Mouse (Mus musculus) embryonic facial prominence, embryonic 14.5 days (tissue): ENCODE measurements around the gene Npnt. TPM values are rescaled to one million over a fixed set of nuclear protein-coding genes. Genes with fewer than 3 reads are reported as not detected.

ENCODE experiments used
- ATAC-seq: fragments of 200-750 bp; cut with Nextera tagmentation; 2 replicates; pipeline ENCODE4 v1.8.0; 2017; ENCODE audit warnings: low read depth, moderate number of reproducible peaks, moderate TSS enrichment
- DNase-seq: peaks from one replicate; pipeline ENCODE4 v3.0.0-alpha.2; 2015; ENCODE audit warnings: low spot score
- H3K27ac ChIP-seq: fragments of 300-500 bp; sonication (generic); replicated peaks from 2 replicates; pipeline ENCODE4 v1.5.1; 2014; ENCODE audit warnings: low read depth, mild to moderate bottlenecking, low read length, moderate library complexity
- H3K27me3 ChIP-seq: fragments of 300-500 bp; sonication (generic); replicated peaks from 2 replicates; pipeline ENCODE4 v1.6.1; 2014; ENCODE audit warnings: low read length; ENCODE audit not compliant: control insufficient read depth, insufficient read depth
- H3K36me3 ChIP-seq: fragments of 300-500 bp; sonication (generic); 2 replicates; pipeline ENCODE4 v1.6.1; 2014; ENCODE audit warnings: low read length, mixed read lengths; ENCODE audit not compliant: control insufficient read depth, insufficient read depth
- H3K4me1 ChIP-seq: fragments of 300-500 bp; sonication (generic); 2 replicates; pipeline ENCODE4 v1.6.1; 2014; ENCODE audit warnings: antibody characterized with exemption, low read length; ENCODE audit not compliant: control insufficient read depth, insufficient read depth
- H3K4me2 ChIP-seq: fragments of 300-500 bp; sonication (generic); 2 replicates; pipeline ENCODE4 v1.6.1; 2014; ENCODE audit warnings: low read depth, mild to moderate bottlenecking, low read length, moderate library complexity, mixed read lengths
- H3K4me3 ChIP-seq: fragments of 300-500 bp; sonication (generic); 2 replicates; pipeline ENCODE4 v1.5.1; 2014; ENCODE audit warnings: low read depth, mild to moderate bottlenecking, low read length
- H3K9ac ChIP-seq: fragments of 300-500 bp; sonication (generic); 2 replicates; pipeline ENCODE4 v1.6.1; 2014; ENCODE audit warnings: low read depth, mild to moderate bottlenecking, low read length, moderate library complexity, mixed read lengths
- H3K9me3 ChIP-seq: fragments of 300-500 bp; sonication (generic); 2 replicates; pipeline ENCODE4 v1.6.1; 2016; ENCODE audit warnings: low read length; ENCODE audit not compliant: control insufficient read depth
- WGBS: fragments of 180-500 bp; shearing (Covaris S2); extraction: QIAGEN DNeasy Blood & Tissue Kit; methylation state at CpG from one replicate; pipeline ENCODE4 v1.1.7; 2014; 5-methylcytosine and 5-hydroxymethylcytosine counted together
- polyA plus RNA-seq: library from polyadenylated mRNA; unstranded; fragments of >200 nt; fragmentation: Nextera tagmentation; extraction: Ambion mirVana; gene quantifications from 2 replicates; pipeline ENCODE4 v1.2.1, GENCODE M21; 2014

The Npnt gene
- polyA plus RNA-seq, 1 experiment from 2014 or later: 90.3 TPM

GRCm38 (mm10) chr3:132966255-132966654, 16.2 kb upstream of the Npnt start:
- Histone ChIP-seq H3K36me3 (no peaks in the 10 kb centered on the region), H3K9ac (no peak overlapping the region), H3K4me3 (no peak overlapping the region), H3K4me2 (no peak overlapping the region), H3K9me3 (no peaks in the 10 kb centered on the region), H3K27me3 (no peaks in the 10 kb centered on the region), H3K4me1 (no peaks in the 10 kb centered on the region), H3K27ac (no peak overlapping the region)
- 70% methylated on average over 5 of the region's 5 CpGs for WGBS
- ATAC-seq (no peak), DNase-seq (no peak)

- H3K27ac ChIP-seq: no peak overlapping the region
- H3K9ac ChIP-seq: no peak overlapping the region
- ATAC-seq: no peak
- no peak for DNase-seq
- H3K4me3 ChIP-seq: no peak overlapping the region
- H3K27me3 ChIP-seq: no peaks in the 10 kb centered on the region
- no peaks in the 10 kb centered on the region for H3K36me3 ChIP-seq
- no peaks in the 10 kb centered on the region for H3K9me3 ChIP-seq
- 70% methylated on average over 9 of the region's 9 CpGs for WGBS
- H3K4me1 ChIP-seq: no peaks in the 10 kb centered on the region
- H3K4me2 ChIP-seq: no peak overlapping the region
Observed at GRCm38 (mm10) chr3:132964715-132965507, 14.8 kb upstream of the Npnt start.

GRCm38 (mm10) chr3:132962631-132963361, 12.7 kb upstream of the Npnt start:
- H3K36me3 ChIP-seq: no peaks in the 10 kb centered on the region
- ATAC-seq: no peak
- H3K27ac ChIP-seq: no peak overlapping the region
- H3K9me3 ChIP-seq: no peaks in the 10 kb centered on the region
- H3K4me1 ChIP-seq: no peaks in the 10 kb centered on the region
- H3K27me3 ChIP-seq: no peaks in the 10 kb centered on the region
- no peak overlapping the region for H3K4me2 ChIP-seq
- no peak overlapping the region for H3K4me3 ChIP-seq
- no peak for DNase-seq
- 82% methylated on average over 7 of the region's 7 CpGs for WGBS
- H3K9ac ChIP-seq: no peak overlapping the region

DNA sequence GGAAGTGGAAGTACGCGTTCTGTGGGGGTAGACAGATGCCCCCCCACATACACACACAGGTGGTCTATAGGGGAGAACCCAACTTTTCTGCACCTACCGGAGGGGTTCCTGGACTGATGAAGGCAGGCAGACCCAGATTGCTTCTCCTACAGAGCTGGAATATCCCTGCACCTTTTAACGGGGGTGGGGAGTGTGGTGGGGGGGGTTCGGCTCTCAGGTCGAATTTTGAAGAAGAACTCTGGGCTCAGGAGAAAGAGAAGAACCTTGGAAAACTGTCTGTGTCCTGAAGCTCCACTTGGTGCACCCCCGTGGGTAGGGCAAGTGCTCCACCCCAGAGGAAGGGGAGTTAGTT, 414 bp upstream of the Npnt start:
- Histone ChIP-seq H3K9ac (peak overlapping the region; percentile 76), H3K9me3 (no peaks in the 10 kb centered on the region), H3K4me1 (no peaks in the 10 kb centered on the region; the same call in 1 of the 2 replicates), H3K36me3 (peaks cover 6% of the 10 kb centered on the region; the same call in 1 of the 2 replicates), H3K4me3 (peak overlapping the region; percentile 81), H3K27me3 (no peaks in the 10 kb centered on the region), H3K27ac (no peak overlapping the region), H3K4me2 (peak overlapping the region; percentile 99)
- DNase-seq: no peak
- 3% methylated on average over 7 of the region's 7 CpGs for WGBS
- peak; percentile 28; the same call in 1 of the 2 replicates for ATAC-seq

DNA sequence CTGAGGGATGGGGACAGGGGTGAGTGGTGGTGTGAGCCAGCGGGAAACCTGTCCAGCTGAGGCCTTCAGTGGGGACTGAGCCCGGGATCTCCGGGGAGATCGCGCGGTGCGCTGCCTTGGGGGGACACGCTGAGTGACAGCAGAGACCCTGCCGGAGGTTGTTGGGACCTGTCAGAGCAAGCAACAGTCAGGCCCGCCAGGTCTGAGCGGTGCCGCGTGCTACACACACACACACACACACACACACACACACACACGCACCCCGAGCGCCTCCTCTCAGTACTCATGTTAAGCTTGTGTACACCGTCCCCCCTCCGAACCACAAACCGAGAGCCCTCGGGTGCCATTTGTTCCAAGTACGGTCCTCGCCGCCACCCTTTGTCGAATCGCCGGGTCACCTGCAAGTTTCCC, 706 bp downstream of the Npnt start:
- ATAC-seq (peak; percentile 70), DNase-seq (peak; percentile 65)
- peak overlapping the region; percentile 70 for H3K27ac ChIP-seq

DNA sequence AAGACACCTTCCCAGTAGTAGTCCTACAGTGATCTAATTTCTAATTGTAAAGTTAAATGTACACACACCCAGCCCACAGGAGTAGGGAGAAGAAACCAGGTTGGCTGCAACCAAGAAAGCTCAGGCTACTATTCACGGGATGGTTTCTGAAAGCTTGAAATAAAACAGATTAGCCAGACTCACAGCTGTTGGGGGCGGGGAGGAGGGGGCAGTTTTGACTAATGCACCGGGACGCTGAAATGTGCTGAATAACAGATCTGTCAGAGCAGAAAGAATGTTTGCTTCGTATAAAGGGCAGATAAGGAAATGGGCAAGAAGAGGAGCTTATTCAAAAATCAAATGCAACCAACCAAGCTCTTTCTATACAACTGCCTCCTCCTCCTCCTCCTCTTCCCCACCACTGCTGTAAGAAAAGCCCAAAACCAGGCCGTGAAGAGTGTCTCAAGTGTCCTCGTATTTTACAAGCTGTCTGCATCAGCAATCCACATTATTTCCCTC, 1.7 kb downstream of the Npnt start:
- WGBS: 18% methylated on average over 7 of the region's 7 CpGs
- Histone ChIP-seq H3K27me3 (no peaks in the 10 kb centered on the region), H3K9me3 (no peaks in the 10 kb centered on the region), H3K36me3 (peaks cover 6% of the 10 kb centered on the region; the same call in 1 of the 2 replicates), H3K4me3 (peak overlapping the region; percentile 81), H3K9ac (no peak overlapping the region), H3K4me2 (peak overlapping the region; percentile 99), H3K27ac (no peak overlapping the region), H3K4me1 (no peaks in the 10 kb centered on the region; the same call in 1 of the 2 replicates)
- ATAC-seq (no peak), DNase-seq (peak; percentile 52)

More for the DNA sequence above, 706 bp downstream of the Npnt start:
- H3K9ac ChIP-seq: peak overlapping the region; percentile 76
- H3K4me3 ChIP-seq: peak overlapping the region; percentile 81
- peaks cover 6% of the 10 kb centered on the region; the same call in 1 of the 2 replicates for H3K36me3 ChIP-seq
- H3K27me3 ChIP-seq: no peaks in the 10 kb centered on the region
- H3K4me1 ChIP-seq: no peaks in the 10 kb centered on the region; the same call in 1 of the 2 replicates
- WGBS: 0% methylated on average over 10 of the region's 26 CpGs
- peak overlapping the region; percentile 99 for H3K4me2 ChIP-seq
- H3K9me3 ChIP-seq: no peaks in the 10 kb centered on the region

DNA sequence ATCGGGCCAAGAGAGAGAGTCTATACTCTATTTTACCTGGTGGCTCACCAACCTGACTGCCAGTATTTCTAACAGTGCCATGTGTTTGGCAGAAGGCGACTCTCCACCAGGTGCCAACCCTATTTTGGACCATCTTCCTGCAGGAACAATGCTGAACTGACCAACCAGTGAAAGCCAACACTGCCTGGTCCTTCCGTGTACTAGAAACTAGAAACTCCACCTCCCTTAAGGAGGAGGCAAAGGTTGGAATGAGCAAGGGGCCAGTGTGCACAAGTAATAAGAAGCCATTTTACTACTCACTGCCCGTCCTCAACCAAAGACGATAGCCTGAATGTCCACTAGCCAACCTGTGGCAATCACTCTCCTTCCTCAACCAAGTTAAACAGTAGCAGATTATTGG, 4.0 kb downstream of the Npnt start:
- H3K9me3 ChIP-seq: no peaks in the 10 kb centered on the region
- H3K4me1 ChIP-seq: no peaks in the 10 kb centered on the region; the same call in 1 of the 2 replicates
- no peak overlapping the region for H3K4me3 ChIP-seq
- no peak overlapping the region for H3K27ac ChIP-seq
- DNase-seq: no peak
- H3K4me2 ChIP-seq: no peak overlapping the region
- WGBS: 79% methylated on average over 5 of the region's 5 CpGs
- peaks cover 6% of the 10 kb centered on the region; the same call in 1 of the 2 replicates for H3K36me3 ChIP-seq
- no peak for ATAC-seq
- no peak overlapping the region for H3K9ac ChIP-seq
- no peaks in the 10 kb centered on the region for H3K27me3 ChIP-seq

DNA sequence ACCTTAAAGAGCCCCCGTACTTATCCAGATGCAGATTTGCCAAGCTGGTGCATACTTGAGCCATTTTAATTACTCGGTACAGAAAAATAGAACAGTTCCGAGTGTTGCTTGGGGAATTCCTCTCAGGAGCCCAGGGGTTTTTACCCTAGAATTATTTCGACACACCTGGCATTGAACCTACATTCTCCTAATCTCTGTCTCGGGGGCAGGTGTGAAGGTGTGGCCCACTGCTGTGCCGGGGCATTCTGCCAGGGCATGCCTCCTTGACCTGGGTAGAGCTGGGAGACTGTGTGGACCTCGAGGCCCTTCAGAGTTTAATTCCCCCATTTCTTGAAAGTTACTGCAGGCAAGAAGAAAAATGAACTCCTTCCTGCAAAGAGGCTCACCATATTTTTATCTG, 4.4 kb downstream of the Npnt start:
- H3K27ac ChIP-seq: no peak overlapping the region
- no peak for DNase-seq
- no peak for ATAC-seq
- no peaks in the 10 kb centered on the region; the same call in 1 of the 2 replicates for H3K4me1 ChIP-seq
- no peaks in the 10 kb centered on the region for H3K9me3 ChIP-seq
- H3K27me3 ChIP-seq: no peaks in the 10 kb centered on the region
- peaks cover 6% of the 10 kb centered on the region; the same call in 1 of the 2 replicates for H3K36me3 ChIP-seq
- H3K4me2 ChIP-seq: no peak overlapping the region
- no peak overlapping the region for H3K9ac ChIP-seq
- WGBS: 65% methylated on average over 7 of the region's 7 CpGs
- no peak overlapping the region for H3K4me3 ChIP-seq
